Mouse (Mus musculus) cerebellum, adult 2 months (tissue): ENCODE measurements around the gene Rsph14.

Experiments used
- CTCF ChIP-seq: fragments of 200-500 bp; IDR thresholded peaks from 2 replicates; pipeline ENCODE4 v1.5.1; 2011; ENCODE audit warnings: low read depth, mild to moderate bottlenecking, control low read depth, low read length, moderate library complexity, borderline replicate concordance; ENCODE audit not compliant: insufficient read depth
- POLR2A ChIP-seq: fragments of 200-500 bp; IDR thresholded peaks from 2 replicates; pipeline ENCODE4 v1.6.1; 2011; ENCODE audit warnings: low read length, control low read depth, borderline replicate concordance; ENCODE audit not compliant: insufficient read depth

GRCm38 (mm10) chr10:74919277-74919676 is 113.1 kb downstream of the Rsph14 start:
- TF ChIP-seq CTCF (no peak), POLR2A (no peak)
